Mouse (Mus musculus) thymus, postnatal 10 days (tissue): Measurements from ENCODE around the gene Ermap.
A peak's percentile ranks its signal among the peaks of the same experiment; 100 is the strongest.

Source experiments
- DNase-seq, 2 experiments: peaks; one replicate each; pipeline ENCODE4 v3.0.0; 2021; ENCODE audit warnings: low spot score in 2 of 2

Gene Ermap

DNA sequence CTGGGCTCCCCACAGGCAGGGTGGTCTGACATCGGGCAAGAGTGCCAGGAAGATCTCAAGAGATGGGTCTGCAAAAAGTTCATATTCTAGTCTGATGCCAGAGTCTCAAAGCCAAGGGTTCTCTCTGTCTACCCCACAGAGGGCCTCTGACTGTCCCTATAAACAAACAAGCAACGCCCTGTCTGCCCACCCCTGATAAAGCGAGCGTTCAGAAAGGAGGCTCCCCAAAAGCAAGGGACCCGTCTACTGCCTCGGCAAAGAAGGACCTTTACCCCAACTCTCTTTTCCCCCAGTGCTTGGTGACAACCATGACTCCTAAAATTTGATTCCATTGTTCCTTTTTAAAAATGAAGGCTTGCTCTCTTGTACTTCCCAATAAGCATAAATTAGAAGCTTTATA lies at the start of gene Ermap:
Gene Ermap, minus strand, starts transcription at position 148 of the 400 bp plus-strand sequence.
- no peak for DNase-seq

DNA sequence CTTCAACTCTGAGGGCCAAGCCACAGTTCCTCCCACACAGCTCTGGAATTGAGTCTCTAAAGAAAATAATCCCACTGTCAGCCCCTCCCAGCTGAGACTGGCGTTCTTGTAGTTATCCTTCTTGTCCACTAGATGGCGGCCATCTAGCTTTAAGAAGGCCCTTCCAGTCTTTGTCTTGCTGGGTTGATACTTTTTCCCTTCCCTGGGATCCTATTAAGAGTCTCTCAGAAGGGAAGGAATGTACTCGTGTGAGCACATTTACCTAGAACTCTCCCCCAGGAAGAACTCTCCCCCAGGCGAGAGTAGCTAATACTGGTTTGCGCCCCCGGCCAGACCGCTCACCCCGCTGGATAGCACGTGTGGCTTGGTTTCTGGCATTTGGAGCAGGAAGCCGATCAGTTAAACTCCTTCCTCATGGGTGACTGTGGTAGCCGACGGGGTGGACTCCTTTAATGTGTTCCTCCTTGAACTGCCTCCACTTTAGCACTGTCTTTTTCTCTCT lies 49.4 kb upstream of the Ermap start:
- peak in 1 of 2 experiments; percentile 44 for DNase-seq

DNA sequence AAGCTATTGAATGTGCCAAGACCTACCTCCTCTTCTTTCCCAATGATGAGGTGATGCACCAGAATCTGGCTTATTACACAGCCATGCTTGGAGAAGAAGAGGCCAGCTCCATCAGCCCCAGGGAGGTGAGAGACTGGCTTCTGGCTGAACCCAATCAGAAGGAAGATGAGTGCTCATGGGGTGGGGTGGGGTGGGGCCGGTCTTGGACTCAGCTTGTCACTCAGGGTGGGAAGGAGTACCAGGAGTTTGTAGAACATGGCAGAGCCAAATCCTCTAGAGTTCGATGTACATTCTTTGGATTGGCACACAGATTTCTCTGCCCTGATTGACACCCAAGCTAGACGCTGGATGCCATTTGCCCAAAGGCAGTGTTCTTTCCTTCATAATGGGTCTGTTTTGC lies 48.9 kb upstream of the Ermap start:
- DNase-seq = no peak

DNA sequence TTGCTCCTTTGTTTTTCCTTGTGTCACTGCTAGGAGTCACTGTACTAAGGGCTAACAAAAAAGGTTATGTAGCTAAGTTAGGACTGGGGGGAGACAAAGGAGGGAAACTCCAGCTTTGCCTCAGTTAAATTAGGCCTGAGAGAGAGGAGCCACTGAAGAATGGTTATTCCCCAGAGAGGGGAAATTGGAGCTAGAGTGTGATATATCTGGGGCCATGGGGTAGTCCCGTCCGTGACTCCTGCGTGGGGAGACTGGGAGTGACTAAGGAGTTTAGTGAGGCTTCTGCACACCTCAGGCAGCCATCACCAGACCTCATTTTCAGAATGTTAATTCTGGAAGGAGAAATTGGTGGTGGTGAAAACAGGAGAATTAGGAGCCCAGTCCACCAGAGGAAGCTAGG lies 44.5 kb upstream of the Ermap start:
- DNase-seq = no peak

DNA sequence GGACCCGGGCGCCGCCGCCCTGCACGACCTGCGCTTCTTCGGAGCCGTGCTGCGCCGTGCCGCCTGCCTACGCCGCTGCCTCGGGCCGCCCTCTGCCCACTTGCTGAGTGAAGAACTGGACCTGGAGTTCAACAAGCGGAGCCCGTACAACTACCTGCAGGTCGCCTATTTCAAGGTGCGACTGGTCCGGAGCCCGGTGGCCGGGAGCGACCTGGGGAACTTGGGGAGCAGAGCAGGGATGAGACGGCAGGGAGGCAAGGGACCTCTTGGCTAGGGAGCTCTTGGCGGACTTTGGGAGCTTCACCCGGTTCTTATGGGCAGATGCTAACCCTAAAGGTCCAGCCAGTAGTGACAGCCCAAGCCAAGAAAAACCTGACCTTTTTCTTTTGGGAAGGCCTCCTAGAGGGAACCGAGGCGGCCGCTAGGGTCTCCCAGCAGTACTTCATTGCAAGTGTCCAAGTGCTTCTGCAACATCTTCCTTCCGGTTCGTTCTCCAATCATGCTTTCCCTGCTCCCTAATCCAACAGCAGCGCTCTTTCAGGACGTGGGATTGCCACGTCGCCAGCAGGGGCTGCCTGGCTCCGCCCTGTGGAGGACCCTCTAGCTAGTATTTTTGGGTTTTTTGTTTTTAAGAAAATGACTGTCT lies 43.6 kb upstream of the Ermap start:
- peak in 1 of 2 experiments; percentile 31 for DNase-seq

DNA sequence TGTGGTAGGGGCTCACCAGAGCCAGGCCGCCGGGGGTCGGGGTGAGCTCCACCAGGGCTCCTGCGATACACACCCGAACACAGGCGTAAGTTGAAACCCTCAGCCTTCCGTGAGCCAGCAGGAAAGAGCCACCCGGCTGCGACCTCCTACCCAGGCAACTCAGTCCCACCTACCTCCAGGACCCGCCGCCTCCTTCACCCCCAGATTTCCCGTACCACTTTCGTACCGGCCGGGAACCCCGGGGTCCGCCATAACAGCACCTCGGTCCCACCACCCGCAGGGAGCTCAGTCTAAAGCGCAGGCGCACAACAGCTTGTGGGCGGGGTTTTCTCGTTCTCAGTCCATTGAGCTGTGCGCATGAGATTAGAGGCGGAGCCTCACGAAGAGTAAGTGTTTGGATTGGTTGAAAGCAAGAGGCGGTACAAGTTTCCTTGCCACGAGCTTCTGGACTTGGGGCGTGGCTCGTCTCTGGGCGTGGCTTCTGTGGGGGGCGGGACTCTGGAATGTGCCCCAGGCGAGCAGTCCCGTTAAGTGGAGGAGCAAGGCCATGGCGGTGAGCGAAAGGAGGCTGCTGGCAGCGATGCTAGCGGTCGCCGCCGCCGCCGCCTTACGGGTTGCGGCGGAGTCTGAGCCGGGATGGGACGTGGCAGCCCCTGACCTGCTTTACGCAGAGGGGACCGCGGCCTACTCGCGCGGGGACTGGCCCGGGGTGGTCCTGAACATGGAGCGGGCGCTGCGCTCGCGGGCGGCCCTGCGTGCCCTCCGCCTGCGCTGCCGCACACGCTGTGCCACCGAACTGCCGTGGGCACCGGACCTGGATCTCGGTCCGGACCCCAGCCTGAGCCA lies 42.8 kb upstream of the Ermap start, which contains the start of the genes AU022252 and P3h1:
Gene AU022252, minus strand, starts transcription at position 303 of the 846 bp plus-strand sequence.
Gene P3h1, plus strand, starts transcription at position 506 of the 846 bp plus-strand sequence.
- DNase-seq = peak; percentile 99

DNA sequence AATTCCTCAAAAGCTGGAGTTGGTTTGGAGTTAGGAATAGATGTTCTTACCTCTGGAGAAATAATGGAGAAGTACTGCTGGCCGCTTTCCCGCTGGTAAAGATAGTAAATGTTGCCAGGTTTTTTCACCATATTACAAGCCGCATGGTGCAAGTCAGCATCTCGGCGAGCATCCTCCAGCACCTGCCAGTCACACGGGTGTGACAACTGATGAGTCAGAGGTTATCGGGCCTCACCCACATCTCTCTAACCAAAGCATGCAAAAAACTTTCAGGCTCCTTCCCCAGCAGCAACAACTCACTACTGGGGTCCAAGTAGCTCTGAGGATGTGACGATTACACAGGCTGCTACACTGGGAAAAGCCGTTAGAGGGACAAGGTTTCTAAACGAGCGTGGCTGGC lies 36.9 kb upstream of the Ermap start:
- DNase-seq = no peak

DNA sequence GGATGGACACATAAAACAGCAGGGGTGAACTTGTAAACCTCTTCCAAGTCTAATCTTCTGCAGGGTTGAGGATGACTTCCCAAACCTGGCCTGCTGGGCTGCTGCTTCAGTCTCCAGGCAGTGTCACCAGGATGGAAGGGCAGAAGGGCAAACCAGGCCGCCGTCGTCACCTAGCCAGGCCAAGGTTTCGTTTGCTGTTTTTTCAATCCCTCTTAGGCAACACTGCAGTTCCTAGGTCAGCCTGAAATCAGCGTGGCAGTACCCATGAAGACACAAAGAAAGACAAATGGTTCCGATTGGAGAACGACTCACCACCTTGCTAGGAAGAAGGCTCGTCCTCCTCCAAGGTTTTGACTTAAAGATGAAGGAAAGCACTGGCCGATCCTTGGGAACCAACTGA lies 35.9 kb upstream of the Ermap start:
- no peak for DNase-seq

DNA sequence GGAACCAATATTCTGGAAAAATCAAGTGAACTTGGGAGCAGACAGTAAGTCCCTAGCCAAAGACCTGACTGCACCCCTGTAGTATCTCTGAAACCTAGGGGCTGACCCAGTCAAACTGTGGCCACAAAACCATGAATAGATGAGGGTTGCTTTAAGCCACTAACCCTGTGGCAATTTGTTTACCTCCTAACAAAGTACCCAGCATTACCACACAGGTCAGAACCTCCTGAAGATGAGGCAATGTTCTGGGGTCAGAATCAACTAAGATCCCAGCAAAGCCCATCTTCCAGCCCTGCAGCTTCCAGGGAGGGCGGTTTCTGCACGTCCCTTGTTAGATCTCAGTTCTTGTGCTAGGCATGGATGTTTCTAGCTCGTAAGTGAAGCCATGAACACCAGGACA lies 34.7 kb upstream of the Ermap start:
- no peak for DNase-seq

DNA sequence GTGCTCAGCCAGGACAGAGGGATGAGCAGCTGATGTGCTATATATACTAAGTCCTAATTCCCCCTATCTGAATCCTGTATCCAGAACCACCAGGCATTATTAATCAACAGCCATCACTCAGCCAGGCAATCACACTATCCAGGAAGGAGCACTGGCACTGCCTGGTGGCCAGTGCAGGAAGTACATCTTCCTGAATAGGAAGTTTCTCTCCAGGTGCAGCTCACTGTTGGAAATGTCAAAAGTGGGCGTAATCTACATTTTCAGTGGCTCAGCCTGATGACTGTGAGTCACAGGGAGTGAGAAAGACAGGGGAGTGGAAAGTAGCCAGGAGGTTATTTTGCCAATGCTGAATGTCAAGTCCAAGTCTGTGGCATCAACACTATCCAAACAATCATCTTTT lies 33.9 kb upstream of the Ermap start:
- no peak for DNase-seq

DNA sequence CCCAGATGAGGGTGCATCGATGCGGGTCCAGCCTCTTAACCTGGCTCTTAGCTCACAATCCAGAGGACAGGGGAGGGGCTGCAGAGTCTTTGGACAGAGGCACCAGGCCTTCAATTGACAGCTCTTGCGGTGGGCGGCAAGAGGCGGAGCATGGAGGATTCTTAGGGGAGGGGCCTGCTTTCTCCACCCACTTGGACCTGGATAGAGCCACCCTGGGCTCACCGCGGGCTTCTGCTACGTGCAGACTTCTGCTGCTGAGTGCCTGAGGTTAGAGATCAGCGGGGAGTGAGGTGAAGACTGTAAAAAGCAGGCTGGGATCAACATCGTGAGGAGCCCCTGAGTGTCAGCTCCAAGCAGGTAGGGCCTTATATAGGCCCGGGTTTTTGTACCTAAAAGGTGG lies 28.4 kb upstream of the Ermap start, which contains the start of gene Tmem269:
Gene Tmem269, minus strand, starts transcription at position 49 of the 400 bp plus-strand sequence.
- DNase-seq = no peak

DNA sequence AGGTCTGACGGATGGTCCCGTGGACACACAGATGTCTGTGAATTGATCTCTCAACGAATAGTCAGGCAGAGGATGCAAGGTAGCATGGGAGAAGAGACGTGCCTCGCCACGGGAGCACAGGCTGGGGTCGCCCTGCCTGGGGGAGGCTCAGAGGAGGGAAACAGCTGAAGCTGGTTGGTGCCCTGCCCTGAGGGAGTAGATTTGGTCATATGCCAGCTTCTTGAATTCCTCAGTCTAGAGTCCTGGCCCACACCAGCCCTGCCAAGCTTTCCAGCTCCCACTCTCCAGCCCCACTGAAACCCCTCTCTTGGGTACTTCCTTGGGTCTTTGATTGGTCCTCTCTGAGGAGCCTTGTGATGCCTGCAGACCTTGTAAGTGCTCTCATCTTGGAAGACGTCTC lies 26.9 kb upstream of the Ermap start:
- no peak for DNase-seq

DNA sequence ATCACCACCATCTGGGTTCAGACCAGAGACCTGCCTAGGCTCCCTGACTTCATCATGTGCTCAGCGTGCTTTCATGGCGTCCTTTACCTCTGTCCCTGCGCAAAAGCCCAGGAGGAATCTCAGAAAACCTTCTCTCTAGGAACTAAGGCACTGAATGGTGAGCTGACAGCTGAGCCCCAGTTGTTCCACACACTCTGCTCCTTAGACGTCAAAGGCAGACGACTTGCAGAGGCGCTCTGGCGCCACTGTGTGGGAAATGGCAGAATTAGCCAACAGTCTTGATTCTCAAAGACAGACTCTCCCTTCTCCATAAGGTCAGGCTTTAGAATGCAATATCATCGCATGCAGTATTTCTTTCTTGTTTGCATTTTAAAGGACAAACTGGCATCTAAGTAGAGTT lies 14.9 kb upstream of the Ermap start:
- DNase-seq = peak; percentile 13 to 55

DNA sequence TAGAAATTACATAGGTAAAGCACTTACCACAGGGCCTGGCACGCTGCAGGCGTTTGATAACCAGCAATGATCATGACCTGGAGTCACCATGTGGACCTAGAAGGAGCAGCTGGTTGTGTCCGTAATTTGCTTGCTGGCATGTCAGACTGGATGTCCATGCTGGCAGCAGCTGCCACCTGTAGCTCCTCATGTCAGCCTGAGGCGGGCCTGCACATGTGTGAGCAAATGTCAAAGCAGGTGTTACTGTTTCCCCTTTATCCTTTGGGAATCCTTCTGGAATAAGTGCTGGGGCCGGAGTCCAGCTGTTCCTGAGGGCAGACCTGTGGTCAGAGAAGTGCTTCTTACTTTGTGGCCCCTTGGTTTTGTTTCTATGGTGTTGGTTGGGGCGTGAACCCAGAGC lies 8.3 kb upstream of the Ermap start:
- DNase-seq = no peak

DNA sequence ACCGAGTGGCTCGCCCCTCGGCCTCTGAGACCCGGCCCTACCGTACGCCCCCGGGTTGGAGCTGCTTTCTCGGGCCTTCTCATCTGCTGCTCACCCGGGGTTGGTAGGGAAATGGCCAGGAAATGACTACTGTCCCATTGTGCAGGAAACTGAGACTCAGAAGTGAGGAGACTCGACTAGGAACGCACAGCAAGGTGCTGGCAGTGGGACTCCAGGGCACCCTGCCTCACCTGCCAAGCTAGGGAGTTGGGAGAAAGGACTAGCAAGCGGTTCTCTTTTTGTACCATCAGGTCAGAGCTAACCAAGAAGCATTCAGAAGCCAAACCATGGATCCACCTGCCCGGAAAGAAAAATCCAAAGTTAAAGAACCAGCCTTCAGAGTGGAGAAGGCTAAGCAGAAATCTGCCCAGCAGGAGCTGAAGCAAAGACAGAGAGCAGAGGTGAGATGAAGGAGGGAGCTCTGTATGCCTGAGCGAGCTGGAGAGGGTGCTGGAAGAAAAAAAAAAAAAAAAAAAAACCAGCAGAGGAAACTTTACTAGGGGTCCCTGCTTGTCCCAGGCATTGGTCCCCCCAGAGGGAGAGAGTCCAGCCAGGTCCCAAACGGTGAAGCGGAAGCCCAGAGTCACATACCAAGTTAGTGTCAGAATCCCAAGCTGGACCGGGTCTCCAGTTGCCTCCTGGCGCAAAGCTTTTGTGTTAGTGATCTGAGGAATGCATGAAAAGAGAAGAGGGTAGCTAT lies 5.9 kb upstream of the Ermap start:
- no peak for DNase-seq

DNA sequence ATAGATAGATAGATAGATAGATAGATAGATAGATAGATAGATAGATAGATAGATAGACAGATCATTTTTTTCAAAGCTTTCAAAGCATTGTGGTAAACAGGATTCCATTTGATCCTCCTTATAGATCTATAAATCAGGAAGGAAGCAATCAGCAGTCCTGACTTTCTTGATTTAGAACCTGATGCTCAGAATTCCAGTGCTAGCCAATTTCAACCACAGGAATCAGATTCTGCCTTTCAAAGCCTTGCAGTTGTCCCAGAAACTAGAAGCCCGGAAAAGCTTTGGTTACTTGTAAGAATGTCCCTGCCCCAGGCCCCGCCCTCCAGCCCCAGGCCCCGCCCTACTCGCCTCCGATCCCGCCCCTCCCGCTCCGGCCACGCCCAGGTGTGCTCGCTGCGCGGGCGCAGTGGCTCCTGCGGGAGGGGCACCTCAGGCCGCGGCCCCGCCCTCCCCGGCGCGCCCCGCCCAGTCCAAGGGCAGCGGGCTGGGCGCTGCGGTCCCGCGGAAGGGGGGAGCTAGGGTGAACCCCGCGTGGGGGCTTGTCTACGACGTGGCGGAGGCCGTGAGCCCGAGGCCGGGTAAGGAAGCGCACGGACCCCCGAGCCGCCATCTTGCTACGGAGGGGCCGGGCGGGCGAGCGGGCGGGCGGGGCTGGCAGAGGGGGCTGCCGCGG lies 5.2 kb upstream of the Ermap start, which contains the start of gene Svbp:
Gene Svbp, plus strand, starts transcription at position 398 of the 673 bp plus-strand sequence.
- DNase-seq = peak; percentile 76 to 90

DNA sequence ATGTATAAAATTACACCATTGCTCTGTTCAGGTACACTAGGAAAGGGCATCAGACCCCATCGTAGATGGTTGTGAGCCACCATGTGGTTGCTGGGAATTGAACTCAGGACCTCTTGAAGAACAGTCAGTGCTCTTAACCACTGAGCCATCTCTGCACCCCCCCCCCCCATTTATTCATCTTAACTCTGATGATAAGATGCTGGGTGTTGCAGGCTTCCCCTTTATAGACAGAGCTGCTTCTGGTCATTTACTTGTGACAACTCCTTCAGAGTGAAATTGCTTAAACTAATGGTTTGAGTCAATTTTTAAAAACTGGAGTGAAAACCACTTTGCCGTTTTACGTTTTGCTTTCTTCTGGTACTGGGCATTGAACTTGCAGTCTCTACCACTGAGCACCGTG lies 2.9 kb upstream of the Ermap start:
- DNase-seq = no peak

DNA sequence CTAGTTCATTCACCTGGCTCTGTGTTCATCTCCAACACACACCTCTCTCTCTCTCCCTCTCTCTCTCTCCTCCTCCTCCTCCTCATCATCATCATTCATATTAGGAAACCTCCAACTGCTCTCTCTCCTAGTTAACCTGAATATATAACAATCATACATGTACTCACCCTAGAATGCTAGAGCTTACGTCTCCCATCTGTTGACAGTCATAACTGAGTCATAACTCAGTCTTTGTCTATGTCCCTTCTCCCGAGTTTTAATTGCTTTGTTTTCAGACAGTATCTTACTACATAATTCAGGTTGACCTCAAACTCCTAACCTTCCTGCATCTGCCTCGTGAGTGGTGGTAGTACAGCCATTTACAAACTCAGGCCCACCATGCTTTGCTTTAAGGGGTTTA lies 1.5 kb upstream of the Ermap start:
- no peak for DNase-seq

DNA sequence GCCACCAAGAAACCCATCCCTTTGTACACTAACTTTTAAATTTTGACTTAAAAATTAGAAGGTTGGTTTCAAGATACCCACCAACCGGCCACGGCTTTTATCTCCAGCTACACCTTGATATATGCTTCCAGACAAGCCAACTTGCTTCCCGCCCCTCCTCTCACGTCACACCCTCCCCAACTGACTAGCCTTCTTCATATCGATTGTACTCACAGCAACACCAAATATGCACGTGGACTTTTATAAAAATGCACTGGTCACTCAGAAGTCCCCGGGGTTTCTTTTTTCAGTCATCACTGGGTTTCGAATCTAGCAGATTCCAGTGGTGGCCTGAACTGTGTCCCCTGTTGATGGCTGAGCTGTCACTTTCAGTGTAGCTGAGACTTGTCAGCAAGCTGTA lies 807 bp upstream of the Ermap start:
- DNase-seq = no peak

DNA sequence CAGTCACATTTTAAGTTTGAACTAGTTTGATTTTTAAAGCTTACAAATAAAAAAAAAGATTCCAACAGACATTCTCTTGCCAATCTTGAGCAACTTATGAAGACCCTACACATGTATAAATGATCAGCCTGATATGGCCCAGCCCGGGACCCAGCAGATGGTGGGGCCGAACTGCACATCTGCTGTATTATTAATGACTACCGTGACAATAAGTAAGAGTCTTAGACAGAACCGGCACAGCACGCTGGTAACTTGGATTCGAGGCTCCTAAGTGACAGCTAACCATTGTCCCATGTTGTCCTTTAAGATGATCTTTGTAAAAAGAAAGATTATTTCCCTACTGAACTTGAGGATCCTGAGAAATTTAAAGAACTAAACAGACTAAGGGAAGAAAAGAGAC lies 419 bp downstream of the Ermap start:
- DNase-seq = no peak

DNA sequence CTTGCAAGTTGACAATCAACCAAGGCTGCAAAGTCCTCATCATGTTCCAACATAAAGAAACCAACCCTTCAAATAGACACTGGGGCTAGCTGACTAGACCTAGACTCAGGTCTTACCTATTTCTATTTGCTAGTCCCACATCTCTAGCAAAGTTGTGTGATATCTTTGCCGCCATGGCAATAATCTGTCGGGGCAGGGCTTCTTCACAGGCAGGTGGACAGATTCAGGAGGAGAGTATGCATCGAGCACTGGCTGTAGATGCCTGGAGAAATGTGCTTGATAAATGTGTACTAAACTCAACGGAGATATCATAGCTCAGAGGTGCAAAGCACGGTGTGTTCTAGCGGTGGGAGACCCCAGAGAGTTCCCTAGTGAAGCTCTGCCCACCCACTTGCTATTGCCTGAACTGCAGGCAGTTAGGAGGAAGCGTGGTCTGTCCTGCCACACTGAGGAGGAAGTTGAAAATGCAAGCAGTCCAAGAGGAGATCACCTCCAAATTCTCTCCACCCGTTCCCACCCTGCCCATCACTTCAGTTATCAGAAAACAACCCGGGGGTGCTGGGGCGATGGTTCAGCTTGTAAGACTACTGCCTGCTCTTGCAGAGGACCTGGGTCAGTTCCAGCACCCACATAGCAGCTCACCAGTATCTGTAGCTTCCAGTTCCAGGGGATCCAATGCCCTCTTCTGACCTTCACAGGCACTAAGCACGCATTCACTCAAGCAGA lies 1.6 kb downstream of the Ermap start:
- DNase-seq = no peak
